30 mouse cellular contexts compared by ENCODE assay signal in genomic region chr7:71440330-71441240, GRCm38 (mm10).
DNase-seq lines count a peak whose midpoint lies in the region; ATAC-seq lines count a peak whose summit lies in the region.
"Had no signal": no experiment of that assay in that cellular context is flagged by ENCODE, and none has a peak within 500 bp of the region (broad histone marks: within the 10 kb centered on the region; RNA-seq: fewer than 3 reads in every experiment).

No protein-coding gene starts in this region.

- no peak overlapping the region for H3K4me3 ChIP-seq in lung, embryonic 15.5 days
- H3K4me3 ChIP-seq: forebrain, embryonic 10.5 days; forebrain, embryonic 15.5 days; heart, adult 2 months; heart, embryonic 13.5 days; kidney, embryonic 15.5 days; limb, embryonic 15.5 days; midbrain, embryonic 10.5 days; midbrain, embryonic 15.5 days; neural tube, embryonic 15.5 days; stomach, embryonic 15.5 days had no signal

- no peak overlapping the region for H3K9ac ChIP-seq in lung, embryonic 15.5 days
- H3K9ac ChIP-seq: forebrain, embryonic 15.5 days; heart, embryonic 13.5 days; kidney, embryonic 15.5 days; limb, embryonic 15.5 days; liver, embryonic 14.5 days; midbrain, embryonic 15.5 days; neural tube, embryonic 15.5 days; stomach, embryonic 15.5 days had no signal

- H3K36me3 ChIP-seq in lung, embryonic 15.5 days = no peaks in the 10 kb centered on the region
- H3K36me3 ChIP-seq: forebrain, embryonic 10.5 days; forebrain, embryonic 15.5 days; heart, embryonic 13.5 days; kidney, embryonic 15.5 days; limb, embryonic 15.5 days; midbrain, embryonic 10.5 days; midbrain, embryonic 15.5 days; neural tube, embryonic 15.5 days; stomach, embryonic 15.5 days had no signal

- no peak overlapping the region for H3K4me2 ChIP-seq in lung, embryonic 15.5 days
- H3K4me2 ChIP-seq: forebrain, embryonic 15.5 days; heart, embryonic 13.5 days; kidney, embryonic 15.5 days; limb, embryonic 15.5 days; midbrain, embryonic 15.5 days; neural tube, embryonic 15.5 days; stomach, embryonic 15.5 days had no signal

- no peaks in the 10 kb centered on the region for H3K9me3 ChIP-seq in lung, embryonic 15.5 days
- H3K9me3 ChIP-seq: forebrain, embryonic 10.5 days; forebrain, embryonic 15.5 days; heart, embryonic 13.5 days; kidney, embryonic 15.5 days; limb, embryonic 15.5 days; midbrain, embryonic 10.5 days; midbrain, embryonic 15.5 days; neural tube, embryonic 15.5 days; stomach, embryonic 15.5 days had no signal

- H3K27me3 ChIP-seq in lung, embryonic 15.5 days = no peaks in the 10 kb centered on the region
- H3K27me3 ChIP-seq: forebrain, embryonic 15.5 days; heart, embryonic 13.5 days; kidney, embryonic 15.5 days; limb, embryonic 15.5 days; midbrain, embryonic 15.5 days; neural tube, embryonic 15.5 days; stomach, embryonic 15.5 days had no signal

- peak; percentile 88 for ATAC-seq in lung, embryonic 15.5 days (ENCODE audit: borderline replicate concordance, extremely low read depth, low FRiP score, low TSS enrichment)
- no peak for ATAC-seq in megakaryocyte, adult 5-6 weeks (ENCODE audit: poor library complexity, severe bottlenecking)
- ATAC-seq: forebrain, embryonic 15.5 days; hindbrain, embryonic 16.5 days; midbrain, embryonic 15.5 days had no signal

- H3K27ac ChIP-seq in lung, embryonic 15.5 days = peak overlapping the region; percentile 66
- H3K27ac ChIP-seq: forebrain, embryonic 10.5 days; forebrain, embryonic 15.5 days; heart, adult 2 months; heart, embryonic 13.5 days; kidney, embryonic 15.5 days; limb, embryonic 15.5 days; liver, embryonic 14.5 days; midbrain, embryonic 10.5 days; midbrain, embryonic 15.5 days; neural tube, embryonic 15.5 days; stomach, embryonic 15.5 days had no signal

- no peaks in the 10 kb centered on the region for H3K4me1 ChIP-seq in lung, embryonic 15.5 days
- H3K4me1 ChIP-seq: forebrain, embryonic 10.5 days; forebrain, embryonic 15.5 days; heart, embryonic 13.5 days; kidney, embryonic 15.5 days; limb, embryonic 15.5 days; midbrain, embryonic 10.5 days; midbrain, embryonic 15.5 days; neural tube, embryonic 15.5 days; stomach, embryonic 15.5 days had no signal

- DNase-seq in NIH3T3 (ENCODE audit: low read depth) = peak; percentile 4
- peak; percentile 14 for DNase-seq in embryo, embryonic 11 days
- DNase-seq in lung, postnatal 25 days (ENCODE audit: low spot score) = peak; percentile 62
- no peak for DNase-seq in cerebellum, adult 11-12 months
- DNase-seq in kidney, postnatal 10 days = no peak
- DNase-seq in right cerebral cortex, postnatal 25 days = no peak
- DNase-seq: adrenal gland, adult 8-10 months; B cell, adult 2 months; cerebellum, adult 8-10 months; cerebellum, postnatal 25 days; gastrocnemius, postnatal 36 days; heart, adult 2 months; heart, postnatal 10 days; kidney, adult 18-20 months; kidney, postnatal 36 days; left cerebral cortex, postnatal 4 days; right cerebral cortex, adult 18-20 months had no signal

- 48% methylated on average over 11 of the region's 11 CpGs for WGBS in lung, embryonic 15.5 days

Comparison
In these comparisons a context has a peak if more than half of its experiments do, and no peak if none do; other contexts are left out.
1. DNase-seq: peak in NIH3T3 (single experiment), embryo, embryonic 11 days (single experiment) and lung, postnatal 25 days (single experiment); none in cerebellum, adult 11-12 months (single experiment), kidney, postnatal 10 days (single experiment) and right cerebral cortex, postnatal 25 days (single experiment).